Mouse (Mus musculus) forebrain, embryonic 16.5 days (tissue): ENCODE results near the gene Sorcs2. TPM values are rescaled to one million over a fixed set of nuclear protein-coding genes. Genes with fewer than 3 reads are reported as not detected.

Experiments used
- ATAC-seq: fragments of 200-750 bp; cut with Nextera tagmentation; 2 replicates; pipeline ENCODE4 v1.8.0; 2017; ENCODE audit warnings: mild to moderate bottlenecking, moderate library complexity
- H3K27ac ChIP-seq: fragments of 300-500 bp; sonication (generic); 2 replicates; pipeline ENCODE4 v1.5.1; 2014; ENCODE audit warnings: low read length, control low read depth
- H3K27me3 ChIP-seq: fragments of 300-500 bp; sonication (generic); replicated peaks from 2 replicates; pipeline ENCODE4 v1.6.1; 2014; ENCODE audit warnings: low read length; ENCODE audit not compliant: control insufficient read depth, insufficient read depth
- H3K36me3 ChIP-seq: fragments of 300-500 bp; sonication (generic); 2 replicates; pipeline ENCODE4 v1.6.1; 2014; ENCODE audit not compliant: control insufficient read depth, insufficient read depth
- H3K4me1 ChIP-seq: fragments of 300-500 bp; sonication (generic); replicated peaks from 2 replicates; pipeline ENCODE4 v1.6.1; 2014; ENCODE audit warnings: low read length; ENCODE audit not compliant: control insufficient read depth, insufficient read depth
- H3K4me2 ChIP-seq: fragments of 300-500 bp; sonication (generic); 2 replicates; pipeline ENCODE4 v1.6.1; 2014; ENCODE audit warnings: mild to moderate bottlenecking, low read length, control low read depth
- H3K4me3 ChIP-seq: fragments of 300-500 bp; sonication (generic); replicated peaks from 2 replicates; pipeline ENCODE4 v1.5.1; 2014; ENCODE audit warnings: mild to moderate bottlenecking, low read length, control low read depth
- H3K9ac ChIP-seq: fragments of 300-500 bp; sonication (generic); replicated peaks from 2 replicates; pipeline ENCODE4 v1.6.1; 2014; ENCODE audit warnings: low read depth, low read length, control low read depth
- H3K9me3 ChIP-seq: fragments of 300-500 bp; sonication (generic); 2 replicates; pipeline ENCODE4 v1.6.1; 2016; ENCODE audit warnings: low read length; ENCODE audit not compliant: control insufficient read depth
- WGBS: fragments of 180-500 bp; shearing (Covaris S2); extraction: QIAGEN DNeasy Blood & Tissue Kit; methylation state at CpG from one replicate; pipeline ENCODE4 v1.1.7; 2014; 5-methylcytosine and 5-hydroxymethylcytosine counted together
- polyA plus RNA-seq: library from polyadenylated mRNA; unstranded; fragments of >200 nt; fragmentation: Nextera tagmentation; extraction: Ambion mirVana; gene quantifications from 2 replicates; pipeline ENCODE4 v1.2.1, GENCODE M21; 2015

Gene Sorcs2
- polyA plus RNA-seq, 1 experiment from 2014 or later: 7.0 TPM

DNA sequence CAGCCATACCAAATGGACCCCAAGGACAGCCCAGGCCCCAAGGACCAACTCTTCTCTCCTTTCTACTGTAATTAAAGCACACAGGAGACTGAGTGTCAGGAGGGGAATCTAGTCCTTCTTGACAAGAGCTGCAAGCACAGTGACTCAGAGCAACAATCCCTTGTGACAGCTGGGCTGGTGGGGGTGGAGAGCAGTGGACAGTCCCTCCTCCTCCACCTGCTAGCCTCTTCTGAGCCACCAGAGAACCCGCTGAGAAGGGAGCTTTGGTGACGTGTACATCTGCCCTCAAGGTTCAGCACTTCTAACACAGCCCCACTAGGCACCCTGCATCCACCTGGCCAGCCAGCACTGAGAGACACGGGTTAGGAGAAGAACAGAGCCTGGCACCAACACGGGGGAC, 96.8 kb downstream of the Sorcs2 start:
- H3K9me3 ChIP-seq: no peaks in the 10 kb centered on the region
- no peak for ATAC-seq
- no peak overlapping the region for H3K4me3 ChIP-seq
- H3K4me2 ChIP-seq: no peak overlapping the region
- 0 out of 2 replicates have a peak, but pooled peaks cover 2% of the 10 kb centered on the region for H3K4me1 ChIP-seq
- no peaks in the 10 kb centered on the region for H3K27me3 ChIP-seq
- H3K36me3 ChIP-seq: no peaks in the 10 kb centered on the region
- no peak overlapping the region for H3K9ac ChIP-seq
- WGBS: 65% methylated on average over 4 of the region's 4 CpGs
- H3K27ac ChIP-seq: no peak overlapping the region

DNA sequence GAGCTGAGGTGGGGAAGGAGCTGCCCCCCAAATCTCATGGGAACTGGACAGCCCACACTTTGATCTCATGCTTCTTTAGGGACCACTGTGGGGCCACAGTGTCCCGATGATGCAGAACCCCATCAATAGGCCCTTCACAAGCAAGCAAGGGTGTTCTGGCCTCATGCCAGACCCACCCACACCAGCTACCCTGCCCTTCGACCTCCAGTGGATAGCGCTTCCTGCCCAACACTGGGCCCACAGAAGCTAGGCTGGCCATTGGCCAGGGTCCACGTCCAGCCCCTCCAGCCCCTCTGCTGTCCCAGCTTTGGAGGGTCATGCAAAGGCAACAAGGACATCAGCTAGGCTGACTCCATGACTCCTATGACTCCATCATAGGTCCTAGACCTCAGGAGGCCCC, 99.9 kb downstream of the Sorcs2 start:
- no peak overlapping the region for H3K9ac ChIP-seq
- H3K27ac ChIP-seq: no peak overlapping the region
- ATAC-seq: no peak
- no peaks in the 10 kb centered on the region for H3K36me3 ChIP-seq
- no peaks in the 10 kb centered on the region for H3K27me3 ChIP-seq
- no peak overlapping the region for H3K4me2 ChIP-seq
- no peak overlapping the region for H3K4me3 ChIP-seq
- no peaks in the 10 kb centered on the region for H3K9me3 ChIP-seq
- H3K4me1 ChIP-seq: no peaks in the 10 kb centered on the region
- 77% methylated on average over 4 of the region's 4 CpGs for WGBS

DNA sequence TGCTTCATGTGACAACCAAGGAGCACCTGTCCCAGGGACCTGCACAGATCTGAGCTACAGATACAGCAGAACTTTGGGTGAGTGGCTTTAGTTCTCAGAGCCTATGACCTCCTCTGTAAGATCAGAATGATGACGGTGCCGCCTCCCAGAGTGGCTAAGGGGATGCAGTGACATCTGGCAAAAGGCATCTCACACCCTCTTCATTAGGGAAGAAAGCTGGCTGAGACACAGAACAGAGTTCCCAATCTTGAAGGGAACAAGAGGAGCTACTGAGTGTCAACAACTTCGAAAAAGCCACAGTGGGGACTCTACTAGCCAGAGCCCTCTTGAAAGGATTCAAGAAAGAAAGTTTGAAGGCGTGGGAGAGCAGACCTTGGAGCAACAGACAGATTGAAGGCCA, 100.7 kb downstream of the Sorcs2 start:
- no peaks in the 10 kb centered on the region for H3K36me3 ChIP-seq

DNA sequence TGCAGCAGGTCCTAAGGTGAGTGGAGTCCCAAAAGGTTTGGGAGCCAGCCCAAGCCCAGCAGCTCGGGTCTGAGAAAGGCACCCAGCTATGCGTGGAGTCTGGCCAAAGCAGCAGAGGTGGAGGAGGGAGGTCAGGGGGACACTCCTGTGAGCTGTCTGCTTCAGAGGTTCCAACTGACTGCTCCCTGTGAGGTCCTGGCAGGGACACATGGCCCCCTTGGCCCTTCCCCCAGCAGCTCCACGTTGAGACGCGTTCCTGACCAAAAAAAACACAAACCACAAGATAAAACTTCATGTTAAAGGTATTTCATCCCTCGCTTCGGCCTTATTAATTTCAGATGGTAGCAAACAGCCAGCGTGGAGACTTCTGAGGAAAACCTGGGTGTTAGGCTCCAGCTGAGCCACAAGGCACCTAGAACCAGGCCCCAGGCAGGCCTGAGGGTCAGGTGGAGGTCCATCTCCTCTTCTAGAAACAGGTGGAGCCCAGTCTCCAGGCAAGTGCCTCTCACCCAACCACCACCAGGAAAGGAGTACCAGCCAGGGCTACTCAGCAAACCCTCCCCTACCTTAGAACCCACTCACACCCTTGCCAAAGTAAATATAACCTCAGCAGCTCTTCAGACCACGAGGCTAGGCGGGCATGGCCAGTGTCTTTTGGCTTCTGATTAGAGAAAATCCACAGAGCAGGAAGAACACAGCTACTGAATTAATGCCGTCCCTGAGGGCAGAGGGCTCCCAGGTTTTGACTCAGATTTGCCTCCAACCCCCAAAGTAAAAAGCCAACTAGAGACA, 104.6 kb downstream of the Sorcs2 start:
- H3K27ac ChIP-seq: no peak overlapping the region
- H3K4me1 ChIP-seq: no peaks in the 10 kb centered on the region
- no peaks in the 10 kb centered on the region for H3K9me3 ChIP-seq
- no peak overlapping the region for H3K4me2 ChIP-seq
- H3K4me3 ChIP-seq: no peak overlapping the region
- 84% methylated on average over 11 of the region's 11 CpGs for WGBS
- no peaks in the 10 kb centered on the region for H3K36me3 ChIP-seq
- no peak overlapping the region for H3K9ac ChIP-seq
- H3K27me3 ChIP-seq: no peaks in the 10 kb centered on the region
- no peak for ATAC-seq

More for the DNA sequence above, 100.7 kb downstream of the Sorcs2 start:
- no peaks in the 10 kb centered on the region for H3K4me1 ChIP-seq
- H3K9ac ChIP-seq: no peak overlapping the region
- no peak overlapping the region for H3K27ac ChIP-seq
- H3K9me3 ChIP-seq: no peaks in the 10 kb centered on the region
- ATAC-seq: no peak
- no peak overlapping the region for H3K4me3 ChIP-seq
- no peaks in the 10 kb centered on the region for H3K27me3 ChIP-seq
- no peak overlapping the region for H3K4me2 ChIP-seq
- WGBS: 77% methylated on average over 4 of the region's 4 CpGs

DNA sequence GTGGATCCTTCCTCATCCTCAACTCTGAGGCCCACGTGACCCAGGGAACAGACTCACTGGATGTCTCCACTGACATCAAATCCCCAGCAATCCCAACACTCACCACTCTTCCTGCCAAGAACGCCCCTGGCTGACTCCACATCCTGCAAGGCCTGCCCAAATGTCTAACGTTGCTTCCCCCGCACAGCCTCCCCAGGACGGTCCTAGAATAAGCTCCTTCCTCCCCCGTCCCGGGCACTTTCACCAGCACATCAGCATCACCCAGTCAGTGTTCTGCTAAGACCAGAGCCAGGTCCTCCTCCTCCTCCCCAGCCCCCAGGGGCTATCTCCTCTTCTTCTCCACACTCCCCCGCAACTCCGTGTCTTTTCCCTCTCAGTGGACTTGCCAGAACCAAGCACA, 105.6 kb downstream of the Sorcs2 start:
- Histone ChIP-seq H3K4me2 (no peak overlapping the region), H3K36me3 (no peaks in the 10 kb centered on the region), H3K9me3 (no peaks in the 10 kb centered on the region), H3K27ac (no peak overlapping the region), H3K4me3 (no peak overlapping the region), H3K4me1 (no peaks in the 10 kb centered on the region), H3K9ac (no peak overlapping the region), H3K27me3 (no peaks in the 10 kb centered on the region)
- whole genome bisulfite sequencing: 87% methylated on average over 9 of the region's 9 CpGs
- ATAC-seq: no peak

DNA sequence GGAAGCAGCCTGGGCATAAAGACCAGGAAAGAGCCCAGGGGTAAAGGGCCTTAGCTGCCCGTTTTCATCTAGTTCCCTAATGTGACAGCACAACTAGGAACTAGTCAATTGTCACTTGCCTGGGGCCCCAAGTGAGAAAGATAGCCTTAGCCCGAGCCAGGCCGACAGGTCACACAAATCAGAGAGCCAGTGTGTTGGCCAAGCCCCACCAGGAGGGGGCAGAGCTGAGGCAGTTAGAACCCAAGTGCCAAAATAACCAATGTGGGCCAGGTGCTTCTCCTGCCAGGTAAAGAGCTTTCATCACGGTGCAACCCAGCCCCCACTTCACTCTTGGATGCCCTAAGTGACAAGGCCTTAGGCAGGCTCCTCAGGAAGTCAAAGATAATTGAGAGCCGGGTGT, 106.7 kb downstream of the Sorcs2 start:
- H3K36me3 ChIP-seq: no peaks in the 10 kb centered on the region
- no peak overlapping the region for H3K27ac ChIP-seq
- no peak overlapping the region for H3K4me2 ChIP-seq
- H3K4me1 ChIP-seq: no peaks in the 10 kb centered on the region
- no peak overlapping the region for H3K9ac ChIP-seq
- WGBS: 52% methylated on average over 5 of the region's 5 CpGs
- H3K4me3 ChIP-seq: no peak overlapping the region
- no peaks in the 10 kb centered on the region for H3K9me3 ChIP-seq
- no peak for ATAC-seq
- no peaks in the 10 kb centered on the region for H3K27me3 ChIP-seq

DNA sequence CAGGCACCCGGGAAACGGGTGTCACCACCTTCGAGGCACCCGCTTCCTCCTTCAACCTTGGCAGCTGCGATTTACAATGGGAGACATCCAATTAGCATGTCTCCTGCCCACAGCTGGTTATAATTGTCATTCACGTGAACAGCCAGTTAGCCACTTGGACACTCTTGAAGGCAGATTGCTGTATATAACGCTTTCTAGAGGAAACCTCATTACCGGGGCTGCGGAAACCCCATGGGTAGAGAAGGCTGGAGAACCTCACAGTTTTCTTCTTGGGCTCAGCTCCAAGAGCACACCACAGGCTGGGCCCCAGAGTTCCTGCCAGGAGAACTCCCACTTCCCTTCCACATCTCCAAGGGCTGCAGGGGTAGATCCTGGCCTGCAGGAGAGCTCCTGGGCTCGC, 112.5 kb downstream of the Sorcs2 start:
- H3K4me2 ChIP-seq: no peak overlapping the region
- H3K9ac ChIP-seq: no peak overlapping the region
- no peaks in the 10 kb centered on the region for H3K36me3 ChIP-seq
- H3K4me1 ChIP-seq: peaks cover 8% of the 10 kb centered on the region; the same call in 1 of the 2 replicates
- no peaks in the 10 kb centered on the region for H3K9me3 ChIP-seq
- 26% methylated on average over 10 of the region's 10 CpGs for WGBS
- H3K4me3 ChIP-seq: no peak overlapping the region
- no peak overlapping the region for H3K27ac ChIP-seq
- ATAC-seq: no peak
- H3K27me3 ChIP-seq: no peaks in the 10 kb centered on the region

DNA sequence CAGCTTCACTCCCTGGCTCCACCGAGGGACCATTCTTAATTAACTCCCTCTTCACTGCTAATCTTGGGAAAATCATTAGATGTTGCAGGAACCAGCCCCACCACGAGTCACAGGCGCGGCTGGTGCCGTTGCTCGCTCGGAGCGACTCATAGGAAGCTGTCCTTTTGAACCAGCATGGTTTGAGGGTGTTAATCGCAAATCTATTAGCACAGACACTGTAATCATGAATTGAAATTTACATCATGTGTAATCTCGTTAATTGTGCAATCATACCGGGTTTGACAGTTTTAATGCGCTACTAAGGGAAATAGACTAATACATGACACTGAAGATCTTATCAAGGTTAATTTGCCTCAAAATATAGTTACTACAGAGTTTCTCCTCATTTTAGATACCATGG, 118.0 kb downstream of the Sorcs2 start:
- H3K4me2 ChIP-seq: no peak overlapping the region
- no peaks in the 10 kb centered on the region for H3K36me3 ChIP-seq

DNA sequence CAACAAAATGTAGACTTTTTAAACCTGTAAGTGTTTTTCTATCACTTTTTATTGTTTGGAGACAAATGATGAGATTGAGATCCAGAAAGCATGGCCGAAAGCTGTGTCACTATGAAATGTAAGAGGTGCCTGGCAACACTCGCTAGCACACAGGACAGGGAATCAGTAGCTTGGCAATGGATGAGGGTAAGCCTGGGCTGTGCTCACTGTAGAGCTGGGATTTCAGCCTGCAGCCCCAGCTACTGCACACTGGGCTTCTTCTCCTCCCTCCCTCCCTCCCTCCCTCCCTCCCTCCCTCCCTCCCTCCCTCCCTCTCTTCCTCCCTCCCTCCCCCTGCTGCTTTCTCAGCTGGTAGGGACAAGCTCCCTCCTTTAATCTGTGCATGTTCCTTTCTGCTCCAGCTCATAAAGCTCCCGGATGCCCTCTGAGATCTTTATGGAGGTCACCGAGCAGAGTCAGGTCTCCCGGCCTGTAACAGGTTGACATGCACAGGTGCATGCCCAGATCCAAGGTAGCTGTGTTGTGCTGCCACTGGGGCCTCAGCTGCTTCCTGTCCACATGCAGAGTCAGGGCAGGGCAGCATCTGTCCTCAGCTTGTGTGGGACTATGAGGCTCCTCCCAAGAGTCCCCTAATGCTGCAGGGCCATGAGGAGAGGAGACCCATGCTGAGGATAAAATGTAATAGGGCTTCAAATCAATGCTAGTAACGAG, 123.1 kb downstream of the Sorcs2 start:
- Histone ChIP-seq H3K27me3 (no peaks in the 10 kb centered on the region), H3K9ac (no peak overlapping the region), H3K27ac (no peak overlapping the region), H3K4me1 (peaks cover 5% of the 10 kb centered on the region; the same call in 1 of the 2 replicates), H3K4me2 (no peak overlapping the region), H3K36me3 (no peaks in the 10 kb centered on the region), H3K9me3 (no peaks in the 10 kb centered on the region), H3K4me3 (no peak overlapping the region)
- WGBS: 62% methylated on average over 6 of the region's 6 CpGs
- ATAC-seq: 0 out of 2 replicates have a peak, but pooled peaks have one; percentile 31

More for the DNA sequence above, 118.0 kb downstream of the Sorcs2 start:
- no peaks in the 10 kb centered on the region for H3K27me3 ChIP-seq
- no peak overlapping the region for H3K4me3 ChIP-seq
- H3K9me3 ChIP-seq: no peaks in the 10 kb centered on the region
- 52% methylated on average over 12 of the region's 12 CpGs for WGBS
- ATAC-seq: no peak
- no peak overlapping the region for H3K9ac ChIP-seq
- peaks cover 5% of the 10 kb centered on the region; the same call in 1 of the 2 replicates for H3K4me1 ChIP-seq
- H3K27ac ChIP-seq: no peak overlapping the region
